Mouse (Mus musculus) granulocyte monocyte progenitor cell, adult 5-6 weeks (primary cell): ENCODE results near the gene Angptl2. TPM values are rescaled to one million over a fixed set of nuclear protein-coding genes. Genes with fewer than 3 reads are reported as not detected.

Experiments
- ATAC-seq: replicated peaks from 2 replicates; pipeline ENCODE4 v1.8.0; 2016; ENCODE audit warnings: mild to moderate bottlenecking, moderate TSS enrichment, inconsistent platforms; ENCODE audit not compliant: poor library complexity, severe bottlenecking
- total RNA-seq, 2 experiments: library from RNA; stranded (forward) in 1 of 2; stranded (reverse) in 1 of 2; fragments of 200-712, 200-1000 nt in 1 of 2; fragments of >200 nt in 1 of 2; fragmentation: Nextera tagmentation in 1 of 2; gene quantifications; 2 replicates each; pipeline ENCODE4 v1.2.3; 2014 to 2017

The Angptl2 gene
- total RNA-seq, 2 experiments from 2014 or later = 1.3 to 1.6 TPM

GRCm38 (mm10) chr2:33225921-33226320 is 10.1 kb downstream of the Angptl2 start:
- ATAC-seq = no peak

- ATAC-seq = no peak
Measured at GRCm38 (mm10) chr2:33228077-33228476, 12.2 kb downstream of the Angptl2 start.

- no peak for ATAC-seq
Measured at GRCm38 (mm10) chr2:33228551-33228950, 12.7 kb downstream of the Angptl2 start.

GRCm38 (mm10) chr2:33230701-33231100 is 14.8 kb downstream of the Angptl2 start:
- ATAC-seq = no peak

- ATAC-seq = no peak
Measured at GRCm38 (mm10) chr2:33231788-33232187, 15.9 kb downstream of the Angptl2 start.

GRCm38 (mm10) chr2:33232782-33233570 is 17.1 kb downstream of the Angptl2 start:
- no peak for ATAC-seq

GRCm38 (mm10) chr2:33233856-33234255 is 18.0 kb downstream of the Angptl2 start:
- ATAC-seq = no peak

- no peak for ATAC-seq
Measured at GRCm38 (mm10) chr2:33234848-33235247, 19.0 kb downstream of the Angptl2 start.

GRCm38 (mm10) chr2:33237581-33237980 is 21.7 kb downstream of the Angptl2 start:
- ATAC-seq = no peak

- no peak for ATAC-seq
Measured at GRCm38 (mm10) chr2:33244880-33245279, 29.0 kb downstream of the Angptl2 start.

- ATAC-seq = no peak
Measured at GRCm38 (mm10) chr2:33245350-33245749, 29.5 kb downstream of the Angptl2 start.

GRCm38 (mm10) chr2:33246841-33247240 is 31.0 kb downstream of the Angptl2 start:
- ATAC-seq = no peak

GRCm38 (mm10) chr2:33248549-33248948 is 32.7 kb downstream of the Angptl2 start:
- ATAC-seq = no peak

- ATAC-seq = no peak
Measured at GRCm38 (mm10) chr2:33249922-33250633, 34.2 kb downstream of the Angptl2 start.

GRCm38 (mm10) chr2:33252751-33253150 is 36.9 kb downstream of the Angptl2 start:
- no peak for ATAC-seq

GRCm38 (mm10) chr2:33253572-33254190 is 37.8 kb downstream of the Angptl2 start:
- no peak for ATAC-seq

GRCm38 (mm10) chr2:33254318-33254985 is 38.6 kb downstream of the Angptl2 start:
- ATAC-seq = no peak

- ATAC-seq = 0 out of 2 replicates have a peak, but pooled peaks have one; percentile 25
Measured at GRCm38 (mm10) chr2:33256769-33257537, 41.1 kb downstream of the Angptl2 start.

- no peak for ATAC-seq
Measured at GRCm38 (mm10) chr2:33260772-33261171, 44.9 kb downstream of the Angptl2 start.

- ATAC-seq = no peak
Measured at GRCm38 (mm10) chr2:33261475-33261874, 45.6 kb downstream of the Angptl2 start.
